Mouse (Mus musculus) bone marrow, adult 2 months (tissue): ENCODE results near the gene Unc13d. TPM values are rescaled to one million over a fixed set of nuclear protein-coding genes. Genes with fewer than 3 reads are reported as not detected.
A peak's percentile ranks its signal among the peaks of the same experiment; 100 is the strongest.

ENCODE experiments used
- H3K27ac ChIP-seq: fragments of 200-500 bp; 2 replicates; pipeline ENCODE4 v1.5.1; 2012; ENCODE audit warnings: low read depth, mild to moderate bottlenecking, control low read depth, inconsistent platforms, low read length; ENCODE audit not compliant: control insufficient read depth, poor library complexity, insufficient read depth
- H3K4me1 ChIP-seq: fragments of 200-500 bp; 2 replicates; pipeline ENCODE4 v1.6.1; 2011; ENCODE audit warnings: low read length; ENCODE audit not compliant: control insufficient read depth, insufficient read depth
- H3K4me3 ChIP-seq: fragments of 200-500 bp; replicated peaks from 2 replicates; pipeline ENCODE3; 2011; ENCODE audit warnings: mild to moderate bottlenecking, low read depth, low read length, control low read depth; ENCODE audit not compliant: control insufficient read depth
- CTCF ChIP-seq: fragments of 200-500 bp; IDR thresholded peaks from 2 replicates; pipeline ENCODE4 v1.5.1; 2011; ENCODE audit warnings: low read length, control low read depth; ENCODE audit not compliant: control insufficient read depth, insufficient read depth
- POLR2A ChIP-seq: fragments of 200-500 bp; IDR thresholded peaks from 2 replicates; pipeline ENCODE4 v1.6.1; 2011; ENCODE audit warnings: low read depth, mild to moderate bottlenecking, control low read depth, low read length, borderline replicate concordance; ENCODE audit not compliant: control insufficient read depth
- WGBS: fragments of 180-500 bp; shearing (Covaris S2); methylation state at CpG from one replicate; pipeline ENCODE4 v1.1.7; 2018; 5-methylcytosine and 5-hydroxymethylcytosine counted together
- polyA plus RNA-seq: library from polyadenylated mRNA; stranded (reverse); fragments of >200 nt; gene quantifications from 2 replicates; pipeline ENCODE4 v1.2.4, GENCODE M21; 2011; ENCODE audit warnings: low replicate concordance; ENCODE audit not compliant: missing spikeins, insufficient read depth, insufficient read length

Gene Unc13d
- polyA plus RNA-seq, 1 experiment: 63.0 TPM

DNA sequence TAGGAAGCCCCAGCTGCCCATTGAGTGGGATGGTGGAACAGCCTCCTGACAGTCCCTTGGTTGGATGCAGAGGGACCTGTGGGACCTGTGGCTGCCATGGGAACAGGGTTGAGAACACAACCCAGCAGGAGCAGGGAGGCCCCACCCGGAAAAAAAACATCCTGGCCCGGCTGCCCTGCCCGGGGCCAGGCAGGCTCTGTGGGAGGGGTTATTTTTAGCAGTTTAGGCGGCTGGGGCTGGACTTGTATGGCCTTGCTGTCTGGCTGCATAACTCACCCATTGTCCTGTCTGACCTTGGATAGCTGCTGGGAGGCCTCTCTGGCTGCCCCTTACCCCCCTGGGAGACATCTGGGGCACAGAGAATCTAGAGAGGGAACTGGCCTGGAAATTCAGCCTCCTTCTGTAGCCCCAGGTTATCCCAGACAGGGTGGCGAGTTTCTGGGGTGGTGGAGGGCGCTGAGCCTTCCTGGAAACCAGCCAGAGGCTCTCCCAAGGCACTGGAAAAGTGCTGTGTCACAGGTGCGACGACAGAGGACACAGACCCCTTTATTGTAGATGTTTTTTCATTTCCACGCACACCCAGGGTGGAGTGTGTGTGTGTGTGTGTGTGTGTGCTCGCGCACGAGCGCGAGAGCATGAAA is 26.4 kb upstream of the Unc13d start:
- Histone ChIP-seq H3K27ac (no peak overlapping the region), H3K4me3 (no peak overlapping the region), H3K4me1 (no peaks in the 10 kb centered on the region; the same call in none of the 2 replicates)
- 36% methylated on average over 14 of the region's 14 CpGs for WGBS
- TF ChIP-seq POLR2A (no peak), CTCF (no peak)

DNA sequence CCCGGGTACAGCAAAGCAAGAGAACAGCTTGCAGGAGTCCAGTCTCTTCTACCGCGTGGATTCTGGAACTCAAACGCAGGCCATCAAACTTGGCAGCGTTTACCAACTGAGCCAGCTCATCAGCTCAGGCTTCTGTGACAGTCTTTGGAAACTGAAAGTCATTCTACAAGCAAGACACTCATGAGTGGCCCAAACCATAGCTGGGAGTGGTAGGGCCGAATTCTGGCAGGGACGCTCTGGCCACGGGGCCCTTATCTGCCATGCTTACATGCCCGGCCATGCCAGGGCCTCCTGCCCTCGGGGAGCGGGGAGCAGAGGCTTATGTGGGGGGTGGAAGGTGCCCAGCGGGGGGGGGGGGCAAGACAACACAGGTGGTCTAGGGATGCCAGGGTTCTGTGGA is 25.8 kb upstream of the Unc13d start:
- Histone ChIP-seq H3K4me1 (no peaks in the 10 kb centered on the region; the same call in none of the 2 replicates), H3K4me3 (no peak overlapping the region), H3K27ac (no peak overlapping the region)
- 53% methylated on average over 12 of the region's 12 CpGs for WGBS
- TF ChIP-seq POLR2A: no peak
- no peak for TF ChIP-seq CTCF

DNA sequence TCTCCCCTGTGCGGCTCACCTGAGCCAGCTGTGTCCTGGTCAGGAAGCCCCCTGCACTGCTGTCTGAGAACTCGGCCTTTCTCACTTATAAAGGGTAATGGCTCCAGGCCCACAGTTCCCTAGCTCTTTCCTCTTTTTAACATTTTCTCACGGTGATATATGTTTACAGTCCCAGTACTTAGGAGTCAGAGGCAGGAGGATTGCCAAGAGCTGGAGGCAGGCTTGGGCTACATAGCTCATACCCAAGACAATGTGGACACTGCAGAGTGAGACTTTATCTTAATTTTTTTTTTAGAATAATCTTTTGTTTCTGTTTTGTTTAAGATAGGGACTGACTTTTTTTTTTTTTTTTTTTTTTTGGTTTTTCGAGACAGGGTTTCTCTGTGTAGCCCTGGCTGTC is 24.7 kb upstream of the Unc13d start:
- WGBS: 36% methylated on average over 3 of the region's 4 CpGs
- no peak overlapping the region for H3K4me3 ChIP-seq
- no peaks in the 10 kb centered on the region; the same call in none of the 2 replicates for H3K4me1 ChIP-seq
- no peak overlapping the region for H3K27ac ChIP-seq
- TF ChIP-seq POLR2A (no peak), CTCF (no peak)

DNA sequence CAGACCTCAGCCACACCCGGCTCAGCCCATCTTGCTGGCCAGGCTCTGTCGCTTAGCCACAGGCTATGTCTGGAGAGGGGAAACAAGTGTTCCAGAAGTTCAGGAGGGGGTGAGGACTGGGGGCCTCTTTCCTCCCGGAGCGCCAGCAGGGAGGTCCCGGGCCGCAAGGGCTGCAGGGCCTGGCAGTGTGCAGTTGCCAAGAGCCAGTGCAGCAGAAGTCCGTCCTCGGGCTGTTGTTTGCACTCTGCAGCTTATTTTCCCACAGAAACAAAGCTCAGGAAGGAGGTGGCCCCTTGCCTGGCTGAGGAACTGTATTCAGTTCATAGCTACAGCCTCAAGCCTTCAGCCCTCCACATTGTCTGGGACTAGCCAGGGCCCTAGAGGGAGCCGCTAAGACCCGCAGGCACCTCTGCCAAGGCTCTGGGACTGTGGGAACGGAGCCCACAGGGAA is 24.2 kb upstream of the Unc13d start:
- no peak; the same call in 1 of the 2 replicates for TF ChIP-seq POLR2A
- TF ChIP-seq CTCF: no peak
- Histone ChIP-seq H3K4me3 (no peak overlapping the region), H3K4me1 (no peaks in the 10 kb centered on the region; the same call in none of the 2 replicates), H3K27ac (peak overlapping the region; percentile 36)
- WGBS: 32% methylated on average over 11 of the region's 11 CpGs

DNA sequence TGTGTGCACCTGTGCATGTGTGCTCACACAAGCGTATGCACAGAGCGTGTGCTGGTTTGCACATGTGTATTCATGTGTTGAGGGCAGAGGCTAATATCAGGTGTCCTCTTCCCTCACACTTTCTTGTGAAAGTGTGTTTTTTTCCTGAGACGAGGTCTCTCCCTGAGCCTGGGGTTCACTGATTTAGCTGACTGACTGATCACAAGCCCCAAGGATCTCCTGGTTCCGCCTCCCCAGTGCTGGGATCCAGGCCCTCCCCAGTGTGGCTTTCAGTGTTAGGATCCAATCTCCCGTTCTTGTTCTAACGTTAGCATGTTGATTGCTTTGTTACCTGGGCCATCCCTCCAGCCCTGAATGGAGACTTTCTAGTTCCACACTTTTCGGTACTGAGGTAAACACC is 23.1 kb upstream of the Unc13d start:
- Histone ChIP-seq H3K27ac (no peak overlapping the region), H3K4me1 (no peaks in the 10 kb centered on the region; the same call in none of the 2 replicates), H3K4me3 (no peak overlapping the region)
- 81% methylated on average over 7 of the region's 7 CpGs for whole genome bisulfite sequencing
- no peak for TF ChIP-seq POLR2A
- TF ChIP-seq CTCF: no peak

DNA sequence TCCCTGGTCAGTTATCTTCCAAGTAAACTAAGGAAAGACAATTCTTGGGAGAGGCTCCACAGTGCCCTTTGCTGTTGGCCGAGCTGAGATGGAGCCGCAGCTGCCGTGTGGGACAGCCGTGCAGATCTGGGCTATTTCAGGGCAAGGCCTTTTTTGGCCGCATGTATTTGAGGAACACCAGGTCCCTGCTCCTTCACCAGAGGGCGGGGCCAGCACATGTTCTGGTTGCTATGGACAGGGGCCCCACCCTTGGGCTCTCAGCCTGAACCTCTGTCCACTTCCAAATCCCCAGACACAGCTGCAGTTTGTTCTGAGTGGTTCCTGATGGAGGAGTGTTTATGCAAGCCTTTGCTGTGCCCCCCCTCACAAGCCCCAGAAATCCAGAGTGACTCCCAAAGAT is 22.6 kb upstream of the Unc13d start:
- no peak for TF ChIP-seq POLR2A
- 52% methylated on average over 6 of the region's 6 CpGs for WGBS
- Histone ChIP-seq H3K4me3 (no peak overlapping the region), H3K27ac (no peak overlapping the region), H3K4me1 (no peaks in the 10 kb centered on the region; the same call in none of the 2 replicates)

DNA sequence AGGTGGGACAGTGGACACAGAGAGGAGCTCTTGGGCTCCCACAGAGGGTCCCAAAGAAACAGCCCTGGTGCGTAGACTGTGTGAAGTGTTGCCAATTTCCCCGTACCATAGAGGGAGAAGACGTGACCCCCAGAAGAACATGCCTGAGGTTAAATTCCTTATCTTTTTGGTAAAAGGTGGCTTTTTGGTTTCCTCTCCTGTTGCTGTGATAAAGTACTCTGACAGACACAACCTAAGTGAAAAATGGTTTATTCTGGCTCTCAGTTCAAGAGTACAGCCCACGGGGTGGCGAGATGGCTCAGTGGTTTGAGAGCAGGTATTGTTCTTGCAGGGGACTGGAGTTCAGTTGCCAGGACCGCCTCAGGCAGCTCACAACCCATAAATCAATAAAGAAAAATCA is 21.7 kb upstream of the Unc13d start:
- TF ChIP-seq POLR2A (no peak), CTCF (no peak)
- Histone ChIP-seq H3K27ac (no peak overlapping the region), H3K4me1 (no peaks in the 10 kb centered on the region; the same call in none of the 2 replicates), H3K4me3 (no peak overlapping the region)
- 52% methylated on average over 6 of the region's 6 CpGs for WGBS

DNA sequence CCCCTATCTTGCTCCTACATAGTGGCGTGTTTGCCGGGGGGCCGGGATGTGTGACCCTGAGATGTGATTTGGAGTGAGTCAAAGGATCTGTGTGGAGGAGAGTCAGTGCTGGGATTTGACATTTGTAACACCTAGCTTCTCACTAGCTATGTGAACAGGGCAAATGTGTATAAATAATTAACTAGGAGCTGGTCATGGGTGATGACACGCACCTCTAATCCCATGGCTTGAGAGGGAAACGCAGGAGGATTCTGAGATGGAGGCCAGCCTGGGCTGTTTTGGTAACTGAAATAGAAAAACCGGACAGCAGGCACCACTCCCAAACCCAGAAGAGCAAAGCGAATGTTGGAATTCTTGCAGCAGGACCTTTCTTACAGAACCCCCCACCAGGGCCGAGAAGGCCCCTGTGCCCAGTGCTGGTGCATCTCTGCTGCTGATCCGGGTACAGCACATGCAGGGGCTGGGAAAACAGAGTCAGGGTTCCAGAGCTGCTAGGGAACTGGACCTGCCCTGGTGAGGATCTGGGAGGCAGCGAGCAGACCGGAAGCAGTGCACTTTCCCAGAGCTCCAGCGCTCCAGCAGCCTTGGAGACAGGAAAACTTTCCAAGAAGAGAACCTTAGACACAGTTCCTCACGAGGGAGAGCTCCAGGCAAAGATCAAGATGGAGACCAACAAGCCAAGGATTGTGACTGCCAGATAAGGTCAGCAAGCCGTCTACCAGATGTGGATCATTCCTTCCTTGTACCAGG is 21.1 kb upstream of the Unc13d start:
- 82% methylated on average over 14 of the region's 14 CpGs for WGBS

More for the DNA sequence above, 21.1 kb upstream of the Unc13d start:
- Histone ChIP-seq H3K4me3 (no peak overlapping the region), H3K27ac (no peak overlapping the region), H3K4me1 (no peaks in the 10 kb centered on the region; the same call in none of the 2 replicates)
- TF ChIP-seq CTCF (no peak), POLR2A (no peak)
